Mouse (Mus musculus): ENCODE measurements at regions not wholly inside any gene's neighbourhood (a gene's known extent, or its start where the extent isn't known, plus 50 kb on each side); places are given as distances from the start of the nearest gene placed in this dataset.
"Not testable (repeated sequence)": the region's sequence is repeated elsewhere in the genome, so short reads cannot be mapped to it uniquely, and the experiment has no call there.

GRCm38 (mm10) chr3:18787531-18788176 lies 839.4 kb downstream of the Cypt12 start:
- TF ChIP-seq CTCF (IDR thresholded peaks at IDR 0.05) = no peak
- no peak overlapping the region for H3K4me3 ChIP-seq (ENCODE audit: low read depth, low read length)
- no peak overlapping the region for H3K9ac ChIP-seq (replicated peaks; ENCODE audit: low read length, poor library complexity, severe bottlenecking)
- H3K27ac ChIP-seq (ENCODE audit: low read depth, low read length) = no peak overlapping the region
- no peaks in the 10 kb centered on the region for H3K4me1 ChIP-seq (ENCODE audit: insufficient read depth, low read length)
- H3K36me3 ChIP-seq (ENCODE audit: insufficient read depth, low read length) = no peaks in the 10 kb centered on the region
- H3K9me3 ChIP-seq (ENCODE audit: low read length) = no peaks in the 10 kb centered on the region
- 73% methylated on average over 8 of the region's 8 CpGs for WGBS
- H3K27me3 ChIP-seq (ENCODE audit: insufficient read depth, low read length) = no peaks in the 10 kb centered on the region
- H3K4me2 ChIP-seq (ENCODE audit: low read depth, low read length, poor library complexity, severe bottlenecking) = no peak overlapping the region
- DNase-seq (ENCODE audit: low spot score) (no peak), ATAC-seq (ENCODE audit: low FRiP score) (no peak)

GRCm38 (mm10) chr3:18802794-18803193 lies 825.7 kb downstream of the 1700064H15Rik start:
- no peaks in the 10 kb centered on the region for H3K4me1 ChIP-seq (ENCODE audit: insufficient read depth, low read length)
- ATAC-seq (ENCODE audit: low FRiP score) (no peak), DNase-seq (ENCODE audit: low spot score) (no peak)
- no peaks in the 10 kb centered on the region for H3K27me3 ChIP-seq (ENCODE audit: insufficient read depth, low read length)
- no peak overlapping the region for H3K27ac ChIP-seq (ENCODE audit: low read depth, low read length)
- no peaks in the 10 kb centered on the region for H3K36me3 ChIP-seq (ENCODE audit: insufficient read depth, low read length)
- TF ChIP-seq CTCF (IDR thresholded peaks at IDR 0.05) = no peak
- WGBS = 69% methylated on average over 3 of the region's 3 CpGs
- H3K4me3 ChIP-seq (ENCODE audit: low read depth, low read length) = no peak overlapping the region
- no peak overlapping the region for H3K9ac ChIP-seq (replicated peaks; ENCODE audit: low read length, poor library complexity, severe bottlenecking)
- H3K9me3 ChIP-seq (ENCODE audit: low read length) = no peaks in the 10 kb centered on the region
- no peak overlapping the region for H3K4me2 ChIP-seq (ENCODE audit: low read depth, low read length, poor library complexity, severe bottlenecking)

- WGBS = 30% methylated on average over 2 of the region's 2 CpGs
- not testable (repeated sequence) for H3K9me3 ChIP-seq (ENCODE audit: low read length); H3K27ac ChIP-seq (ENCODE audit: low read depth, low read length); ATAC-seq (ENCODE audit: low FRiP score); H3K9ac ChIP-seq (replicated peaks; ENCODE audit: low read length, poor library complexity, severe bottlenecking); H3K4me2 ChIP-seq (ENCODE audit: low read depth, low read length, poor library complexity, severe bottlenecking); H3K27me3 ChIP-seq (ENCODE audit: insufficient read depth, low read length); H3K4me3 ChIP-seq (ENCODE audit: low read depth, low read length); DNase-seq (ENCODE audit: low spot score); H3K4me1 ChIP-seq (ENCODE audit: insufficient read depth, low read length); H3K36me3 ChIP-seq (ENCODE audit: insufficient read depth, low read length)
Observed at GRCm38 (mm10) chr3:18828788-18829320, 799.6 kb downstream of the 1700064H15Rik start.

GRCm38 (mm10) chr3:18868117-18868739 lies 760.2 kb downstream of the 1700064H15Rik start:
- Histone ChIP-seq H3K4me3 (ENCODE audit: low read depth, low read length) (no peak overlapping the region), H3K9ac (replicated peaks; ENCODE audit: low read length, poor library complexity, severe bottlenecking) (no peak overlapping the region), H3K27ac (ENCODE audit: low read depth, low read length) (no peak overlapping the region), H3K27me3 (ENCODE audit: insufficient read depth, low read length) (no peaks in the 10 kb centered on the region), H3K4me1 (ENCODE audit: insufficient read depth, low read length) (no peaks in the 10 kb centered on the region), H3K36me3 (ENCODE audit: insufficient read depth, low read length) (no peaks in the 10 kb centered on the region), H3K9me3 (ENCODE audit: low read length) (no peaks in the 10 kb centered on the region), H3K4me2 (ENCODE audit: low read depth, low read length, poor library complexity, severe bottlenecking) (no peak overlapping the region)
- DNase-seq (ENCODE audit: low spot score) (peak; percentile 15), ATAC-seq (ENCODE audit: low FRiP score) (no peak)
- 77% methylated on average over 4 of the region's 4 CpGs for WGBS
- no peak for TF ChIP-seq CTCF (IDR thresholded peaks at IDR 0.05)

GRCm38 (mm10) chr3:18868758-18869157 lies 759.7 kb downstream of the 1700064H15Rik start:
- Histone ChIP-seq H3K27ac (ENCODE audit: low read depth, low read length) (no peak overlapping the region), H3K4me2 (ENCODE audit: low read depth, low read length, poor library complexity, severe bottlenecking) (no peak overlapping the region), H3K4me3 (ENCODE audit: low read depth, low read length) (no peak overlapping the region), H3K36me3 (ENCODE audit: insufficient read depth, low read length) (no peaks in the 10 kb centered on the region), H3K9me3 (ENCODE audit: low read length) (no peaks in the 10 kb centered on the region), H3K27me3 (ENCODE audit: insufficient read depth, low read length) (no peaks in the 10 kb centered on the region), H3K9ac (replicated peaks; ENCODE audit: low read length, poor library complexity, severe bottlenecking) (no peak overlapping the region), H3K4me1 (ENCODE audit: insufficient read depth, low read length) (no peaks in the 10 kb centered on the region)
- ATAC-seq (ENCODE audit: low FRiP score) = no peak
- TF ChIP-seq CTCF (IDR thresholded peaks at IDR 0.05) = no peak
- DNase-seq (ENCODE audit: low spot score) = no peak
- WGBS = 67% methylated on average over 2 of the region's 2 CpGs

- WGBS = 92% methylated on average over 1 of the region's 1 CpGs
- Histone ChIP-seq H3K27me3 (ENCODE audit: insufficient read depth, low read length) (no peaks in the 10 kb centered on the region), H3K9me3 (ENCODE audit: low read length) (no peaks in the 10 kb centered on the region), H3K4me2 (ENCODE audit: low read depth, low read length, poor library complexity, severe bottlenecking) (no peak overlapping the region), H3K36me3 (ENCODE audit: insufficient read depth, low read length) (no peaks in the 10 kb centered on the region), H3K4me3 (ENCODE audit: low read depth, low read length) (no peak overlapping the region), H3K9ac (replicated peaks; ENCODE audit: low read length, poor library complexity, severe bottlenecking) (no peak overlapping the region), H3K27ac (ENCODE audit: low read depth, low read length) (no peak overlapping the region), H3K4me1 (ENCODE audit: insufficient read depth, low read length) (no peaks in the 10 kb centered on the region)
- no peak for TF ChIP-seq CTCF (IDR thresholded peaks at IDR 0.05)
- no peak for DNase-seq (ENCODE audit: low spot score)
- no peak for ATAC-seq (ENCODE audit: low FRiP score)
Observed at GRCm38 (mm10) chr3:18877060-18877459, 751.4 kb downstream of the 1700064H15Rik start.

Data from midbrain, postnatal 0 days (tissue).